Mouse (Mus musculus) midbrain, embryonic 11.5 days (tissue): ENCODE data around the gene Opcml. TPM values are rescaled to one million over a fixed set of nuclear protein-coding genes. Genes with fewer than 3 reads are reported as not detected.

Source experiments
- ATAC-seq: fragments of 200-750 bp; cut with Nextera tagmentation; 2 replicates; pipeline ENCODE4 v1.8.0; 2017; ENCODE audit warnings: moderate TSS enrichment, moderate library complexity; ENCODE audit not compliant: low FRiP score
- DNase-seq: peaks from one replicate; pipeline ENCODE4 v3.0.0; 2015; ENCODE audit warnings: low spot score; ENCODE audit errors: missing footprints
- H3K27ac ChIP-seq: fragments of 300-500 bp; sonication (generic); 2 replicates; pipeline ENCODE4 v1.5.1; 2014; ENCODE audit warnings: low read depth, low read length
- H3K27me3 ChIP-seq: fragments of 300-500 bp; sonication (generic); 2 replicates; pipeline ENCODE4 v1.6.1; 2014; ENCODE audit warnings: mild to moderate bottlenecking, low read length, moderate library complexity, mixed read lengths; ENCODE audit not compliant: control insufficient read depth, insufficient read depth
- H3K36me3 ChIP-seq: fragments of 300-500 bp; sonication (generic); 2 replicates; pipeline ENCODE4 v1.6.1; 2014; ENCODE audit warnings: mild to moderate bottlenecking, low read length, moderate library complexity, mixed read lengths; ENCODE audit not compliant: control insufficient read depth, insufficient read depth
- H3K4me1 ChIP-seq: fragments of 300-500 bp; sonication (generic); 2 replicates; pipeline ENCODE4 v1.6.1; 2014; ENCODE audit warnings: low read length; ENCODE audit not compliant: control insufficient read depth, insufficient read depth
- H3K4me2 ChIP-seq: fragments of 300-500 bp; sonication (generic); 2 replicates; pipeline ENCODE4 v1.6.1; 2014; ENCODE audit warnings: mild to moderate bottlenecking, moderate library complexity
- H3K4me3 ChIP-seq: fragments of 300-500 bp; sonication (generic); 2 replicates; pipeline ENCODE4 v1.5.1; 2014; ENCODE audit warnings: low read depth, low read length
- H3K9ac ChIP-seq: fragments of 300-500 bp; sonication (generic); 2 replicates; pipeline ENCODE4 v1.6.1; 2014; ENCODE audit warnings: low read length
- H3K9me3 ChIP-seq: fragments of 300-500 bp; sonication (generic); 2 replicates; pipeline ENCODE4 v1.6.1; 2016; ENCODE audit warnings: low read length; ENCODE audit not compliant: control insufficient read depth
- WGBS: fragments of 180-500 bp; shearing (Covaris S2); extraction: QIAGEN DNeasy Blood & Tissue Kit; methylation state at CpG from one replicate; pipeline ENCODE4 v1.1.7; 2014; 5-methylcytosine and 5-hydroxymethylcytosine counted together
- polyA plus RNA-seq: library from polyadenylated mRNA; unstranded; fragments of >200 nt; fragmentation: Nextera tagmentation; extraction: Ambion mirVana; gene quantifications from 2 replicates; pipeline ENCODE4 v1.2.1, GENCODE M21; 2014

Opcml gene
- polyA plus RNA-seq, 1 experiment from 2014 or later: 3.2 TPM

GRCm38 (mm10) chr9:28613683-28614620 lies 823.4 kb downstream of the Opcml start:
- Histone ChIP-seq H3K27me3 (no peaks in the 10 kb centered on the region), H3K27ac (no peak overlapping the region), H3K9me3 (no peaks in the 10 kb centered on the region), H3K4me1 (no peaks in the 10 kb centered on the region), H3K4me2 (no peak overlapping the region), H3K36me3 (no peaks in the 10 kb centered on the region), H3K4me3 (no peak overlapping the region), H3K9ac (no peak overlapping the region)
- WGBS: 39% methylated on average over 6 of the region's 6 CpGs
- ATAC-seq (no peak), DNase-seq (no peak)

- DNase-seq: no peak
- no peaks in the 10 kb centered on the region for H3K27me3 ChIP-seq
- no peak overlapping the region for H3K27ac ChIP-seq
- H3K4me3 ChIP-seq: no peak overlapping the region
- no peak overlapping the region for H3K9ac ChIP-seq
- H3K4me1 ChIP-seq: no peaks in the 10 kb centered on the region
- H3K4me2 ChIP-seq: no peak overlapping the region
- no peaks in the 10 kb centered on the region for H3K9me3 ChIP-seq
- no peaks in the 10 kb centered on the region for H3K36me3 ChIP-seq
- ATAC-seq: no peak
Measured at GRCm38 (mm10) chr9:28615447-28615846, 824.9 kb downstream of the Opcml start.

- no peak overlapping the region for H3K4me2 ChIP-seq
- H3K36me3 ChIP-seq: no peaks in the 10 kb centered on the region
- H3K27me3 ChIP-seq: no peaks in the 10 kb centered on the region
- no peak for DNase-seq
- no peak overlapping the region for H3K27ac ChIP-seq
- no peak overlapping the region for H3K9ac ChIP-seq
- WGBS: 92% methylated on average over 1 of the region's 1 CpGs
- H3K4me1 ChIP-seq: no peaks in the 10 kb centered on the region
- ATAC-seq: no peak
- H3K9me3 ChIP-seq: no peaks in the 10 kb centered on the region
- no peak overlapping the region for H3K4me3 ChIP-seq
Measured at GRCm38 (mm10) chr9:28617666-28618065, 827.1 kb downstream of the Opcml start.

GRCm38 (mm10) chr9:28618186-28618892 lies 827.8 kb downstream of the Opcml start:
- 79% methylated on average over 2 of the region's 2 CpGs for WGBS

GRCm38 (mm10) chr9:28621939-28622338 lies 831.4 kb downstream of the Opcml start:
- H3K4me3 ChIP-seq: no peak overlapping the region
- H3K4me2 ChIP-seq: no peak overlapping the region
- ATAC-seq (no peak), DNase-seq (no peak)
- no peaks in the 10 kb centered on the region for H3K27me3 ChIP-seq
- H3K9me3 ChIP-seq: no peaks in the 10 kb centered on the region
- no peak overlapping the region for H3K27ac ChIP-seq
- H3K36me3 ChIP-seq: no peaks in the 10 kb centered on the region
- H3K9ac ChIP-seq: no peak overlapping the region
- WGBS: 91% methylated on average over 1 of the region's 1 CpGs
- H3K4me1 ChIP-seq: peaks cover 3% of the 10 kb centered on the region; the same call in 1 of the 2 replicates

More at GRCm38 (mm10) chr9:28618186-28618892, 827.8 kb downstream of the Opcml start:
- Histone ChIP-seq H3K27ac (no peak overlapping the region), H3K4me1 (no peaks in the 10 kb centered on the region), H3K27me3 (no peaks in the 10 kb centered on the region), H3K9ac (no peak overlapping the region), H3K4me2 (no peak overlapping the region), H3K9me3 (no peaks in the 10 kb centered on the region), H3K4me3 (no peak overlapping the region), H3K36me3 (no peaks in the 10 kb centered on the region)
- DNase-seq (no peak), ATAC-seq (no peak)

GRCm38 (mm10) chr9:28624870-28625269 lies 834.3 kb downstream of the Opcml start:
- no peak overlapping the region for H3K4me2 ChIP-seq
- H3K27ac ChIP-seq: no peak overlapping the region
- H3K4me1 ChIP-seq: peaks cover 3% of the 10 kb centered on the region; the same call in 1 of the 2 replicates
- no peak for ATAC-seq
- H3K36me3 ChIP-seq: no peaks in the 10 kb centered on the region
- H3K9ac ChIP-seq: no peak overlapping the region
- no peak for DNase-seq
- H3K9me3 ChIP-seq: no peaks in the 10 kb centered on the region
- H3K4me3 ChIP-seq: no peak overlapping the region
- H3K27me3 ChIP-seq: no peaks in the 10 kb centered on the region
- 38% methylated on average over 10 of the region's 10 CpGs for WGBS

GRCm38 (mm10) chr9:28642766-28643165 lies 852.2 kb downstream of the Opcml start:
- no peak overlapping the region for H3K9ac ChIP-seq
- DNase-seq (no peak), ATAC-seq (no peak)
- no peak overlapping the region for H3K4me2 ChIP-seq
- H3K4me1 ChIP-seq: no peaks in the 10 kb centered on the region
- no peaks in the 10 kb centered on the region for H3K36me3 ChIP-seq
- no peak overlapping the region for H3K27ac ChIP-seq
- H3K4me3 ChIP-seq: no peak overlapping the region
- H3K27me3 ChIP-seq: no peaks in the 10 kb centered on the region
- no peaks in the 10 kb centered on the region for H3K9me3 ChIP-seq

- ATAC-seq (no peak), DNase-seq (no peak)
- H3K27ac ChIP-seq: no peak overlapping the region
- H3K4me2 ChIP-seq: no peak overlapping the region
- no peaks in the 10 kb centered on the region for H3K9me3 ChIP-seq
- H3K4me1 ChIP-seq: no peaks in the 10 kb centered on the region
- no peak overlapping the region for H3K4me3 ChIP-seq
- H3K9ac ChIP-seq: no peak overlapping the region
- no peaks in the 10 kb centered on the region for H3K27me3 ChIP-seq
- H3K36me3 ChIP-seq: no peaks in the 10 kb centered on the region
- 73% methylated on average over 2 of the region's 2 CpGs for WGBS
Measured at GRCm38 (mm10) chr9:28644063-28644462, 853.5 kb downstream of the Opcml start.

- ATAC-seq: no peak
- Histone ChIP-seq H3K4me2 (no peak overlapping the region), H3K4me1 (no peaks in the 10 kb centered on the region), H3K9me3 (no peaks in the 10 kb centered on the region), H3K4me3 (no peak overlapping the region), H3K27ac (no peak overlapping the region), H3K9ac (no peak overlapping the region), H3K36me3 (no peaks in the 10 kb centered on the region), H3K27me3 (no peaks in the 10 kb centered on the region)
- WGBS: 68% methylated on average over 4 of the region's 4 CpGs
- no peak for DNase-seq
Measured at GRCm38 (mm10) chr9:28650089-28650488, 859.5 kb downstream of the Opcml start.
